Mouse (Mus musculus) fat pad, adult 2 months (tissue): ENCODE measurements around the gene Robo1.

Source experiments
- DNase-seq: peaks from one replicate; pipeline ENCODE4 v3.0.0-alpha.2; 2011; ENCODE audit warnings: low read depth, low spot score; ENCODE audit errors: extremely low read depth

The Robo1 gene

DNA sequence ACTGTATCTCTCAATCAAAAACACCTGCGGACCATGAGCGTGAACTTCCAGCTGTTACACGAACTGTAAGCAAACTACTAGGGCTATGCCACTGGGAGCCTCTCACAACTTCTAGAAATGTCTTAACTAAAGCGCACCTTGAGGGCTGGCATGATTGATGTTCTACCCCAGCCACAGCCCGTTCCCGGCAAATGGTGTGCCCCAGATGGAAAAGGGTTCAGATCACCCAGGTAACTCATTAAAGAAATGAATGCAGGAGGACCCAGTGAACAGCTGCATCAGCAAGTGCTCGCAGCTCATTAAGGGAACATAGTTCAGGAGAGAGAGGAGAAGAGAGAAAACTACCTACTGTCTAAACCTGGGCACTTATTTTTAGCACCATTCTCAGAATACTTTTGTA lies 759.7 kb downstream of the Robo1 start:
- no peak for DNase-seq

DNA sequence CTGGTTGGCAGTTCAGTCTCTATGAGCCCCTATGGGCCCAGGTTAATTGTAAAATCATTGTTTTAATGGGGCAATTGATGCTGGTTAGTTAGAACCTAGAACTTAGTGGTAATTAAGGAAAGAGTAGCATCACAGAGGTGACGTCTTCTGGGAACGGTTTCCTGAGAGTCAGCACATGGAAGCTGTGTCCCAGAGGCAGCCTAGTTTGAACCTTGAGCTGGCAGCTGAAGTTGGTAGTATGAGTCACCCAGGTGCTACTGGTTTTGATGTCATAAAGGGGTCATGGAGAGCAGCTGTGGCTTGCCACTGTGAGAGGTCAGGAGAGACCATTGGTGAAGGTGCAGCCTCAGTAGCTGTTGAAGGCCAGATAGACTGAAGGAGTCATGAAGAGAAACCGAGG lies 763.9 kb downstream of the Robo1 start:
- DNase-seq: no peak

- no peak for DNase-seq
These were observed 764.8 kb downstream of the Robo1 start for GRCm38 (mm10) chr16:73072883-73073282.

GRCm38 (mm10) chr16:73082420-73082819 lies 774.3 kb downstream of the Robo1 start:
- no peak for DNase-seq

DNA sequence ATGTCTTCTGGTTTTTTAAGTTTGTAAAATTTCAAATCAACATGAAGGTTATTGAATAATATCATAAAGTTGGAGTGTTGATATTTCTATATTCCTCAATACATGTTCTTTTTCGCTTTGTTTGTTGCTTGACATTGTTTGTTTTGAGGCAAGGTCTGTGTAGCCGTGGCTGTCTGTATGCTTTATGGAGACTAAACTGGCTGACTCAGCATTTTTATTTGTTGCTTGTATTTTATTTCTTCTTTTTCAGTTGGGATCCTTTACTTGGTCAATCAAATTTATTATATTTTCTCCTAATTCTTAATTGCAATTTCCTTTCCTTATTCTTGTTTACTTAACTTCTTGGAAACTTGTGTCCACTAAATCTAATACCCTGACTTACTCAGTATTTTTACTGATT lies 775.0 kb downstream of the Robo1 start:
- DNase-seq: no peak
